Mouse (Mus musculus): Measurements from ENCODE around the gene Lgr6. TPM values are rescaled to one million over a fixed set of nuclear protein-coding genes. Genes with fewer than 3 reads are reported as not detected.

The Lgr6 gene
- polyA plus RNA-seq (2017; shearing (Covaris generic)) = 0.14 TPM

GRCm38 (mm10) chr1:135105124-135105523 lies at the start of gene Lgr6:
Gene Lgr6, minus strand, starts transcription at chr1:135105276.

DNA sequence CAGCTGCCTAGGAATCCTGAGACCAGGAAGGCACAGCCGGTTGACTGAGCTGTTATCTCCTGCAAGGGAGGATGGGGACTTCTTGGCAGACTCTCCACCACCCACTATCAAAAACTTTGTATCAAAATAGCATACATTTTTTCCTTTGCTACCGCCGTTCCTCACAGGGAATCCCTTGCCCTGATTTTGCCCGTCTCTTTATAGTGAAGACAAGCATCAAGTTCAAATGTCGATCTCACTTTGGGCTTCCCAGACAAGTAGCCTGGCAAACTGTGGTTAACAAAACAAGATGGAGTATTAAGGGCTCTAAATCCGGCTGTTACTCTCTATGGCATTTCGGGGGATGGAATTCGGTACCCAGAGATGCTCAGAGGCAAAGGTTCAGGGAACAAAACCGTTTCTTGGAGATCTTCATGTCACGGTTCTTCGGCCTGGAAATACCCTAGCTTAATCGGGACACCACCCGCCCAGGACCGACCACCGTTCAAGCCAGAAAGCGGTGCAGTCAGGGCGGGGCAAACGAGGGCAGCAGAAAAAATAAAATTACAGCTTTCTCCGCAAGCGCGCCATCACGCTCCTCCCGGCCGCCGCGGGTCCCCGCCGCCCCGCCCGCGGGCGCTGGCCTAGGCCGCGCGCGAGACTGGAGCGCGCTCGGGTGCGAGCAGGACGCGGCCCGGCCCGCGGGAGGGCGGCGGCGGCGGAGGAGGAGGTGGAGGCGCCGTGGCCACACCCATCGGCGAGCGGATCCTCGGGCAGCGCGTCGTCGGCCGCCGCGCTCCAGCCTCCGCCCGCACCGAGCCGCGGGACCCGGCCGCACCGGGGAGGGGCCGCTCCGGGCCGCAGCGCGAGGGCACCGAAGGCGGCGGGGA lies 41.2 kb upstream of the Lgr6 start, which contains the start of gene Arl8a:
Gene Arl8a (plus strand): TSS at position 748 of the 869 bp plus-strand sequence.

GRCm38 (mm10) chr1:135132473-135132872 lies 27.4 kb upstream of the Lgr6 start, which contains the start of gene Ptpn7:
Gene Ptpn7, plus strand, starts transcription at chr1:135132700.

DNA sequence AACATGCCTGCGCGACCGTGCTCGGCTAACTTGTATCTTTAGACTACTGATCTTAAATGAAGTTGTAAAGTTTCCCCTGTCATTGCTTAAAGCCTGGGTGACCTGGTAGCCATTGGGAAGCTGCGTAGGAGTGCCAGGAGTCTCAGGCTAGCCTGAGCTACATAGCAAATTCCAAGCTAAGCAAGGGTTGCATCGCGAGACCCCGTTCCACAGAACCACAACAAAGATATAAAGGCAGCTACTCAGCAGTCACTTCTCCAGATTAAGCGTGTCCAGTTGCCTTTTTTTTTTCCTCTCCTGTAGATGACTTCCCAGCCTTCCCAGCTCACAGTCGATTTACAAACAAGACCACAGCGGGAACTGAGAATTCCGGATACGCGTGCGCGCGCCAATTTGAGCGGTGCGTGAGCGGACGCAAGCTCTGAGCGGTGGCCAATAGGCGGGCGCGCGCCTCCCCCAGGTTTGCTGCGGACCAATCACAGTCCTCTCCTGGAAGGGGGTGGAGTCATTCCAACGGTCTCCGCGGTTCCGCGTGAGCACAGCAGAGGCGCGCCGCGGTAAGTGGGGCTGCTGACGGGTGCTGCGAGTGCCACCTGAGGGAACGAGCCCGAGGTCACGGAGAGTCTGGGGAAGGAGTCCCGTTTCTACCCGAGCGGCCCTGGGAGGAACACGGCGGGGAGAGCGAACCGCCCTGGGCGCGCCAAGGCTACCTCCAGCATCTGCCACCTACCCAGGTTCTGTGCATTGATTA lies 142.8 kb downstream of the Lgr6 start, which contains the start of gene Ube2t:
Gene Ube2t (plus strand): TSS at position 513 of the 751 bp plus-strand sequence.

DNA sequence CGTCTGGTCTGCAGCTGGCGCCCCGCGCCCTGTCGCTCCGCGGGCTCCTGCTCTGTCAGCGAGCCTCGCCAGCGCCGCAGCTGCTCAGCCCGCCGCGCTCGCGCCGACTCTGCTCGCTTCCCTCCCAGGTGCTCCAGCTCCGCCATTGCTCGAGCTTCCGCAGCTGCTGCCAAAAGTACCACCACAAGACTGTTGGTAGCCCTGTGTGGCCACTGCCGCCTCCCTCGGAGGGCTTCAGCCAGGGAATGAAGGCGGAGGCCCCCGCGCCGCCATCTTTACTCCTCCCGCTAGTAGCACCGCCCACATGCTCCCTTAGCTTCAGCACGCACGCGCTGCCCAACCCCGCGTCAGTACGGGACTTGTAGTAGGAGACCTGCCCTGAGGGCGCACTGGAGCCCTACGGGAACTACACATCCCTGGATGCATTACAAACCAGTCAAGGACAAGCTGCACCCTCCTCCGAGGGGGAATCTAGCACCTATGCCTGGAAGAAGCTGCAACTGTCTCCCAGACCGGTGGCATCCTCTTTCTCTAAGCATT lies 149.4 kb downstream of the Lgr6 start, which contains the start of gene Ppp1r12b:
Gene Ppp1r12b (minus strand): TSS at position 306 of the 540 bp plus-strand sequence.

Other genes with a start within 250 kb of the Lgr6 start
- gene Ppp1r12b, start 149.3 kb downstream of the Lgr6 start, polyA plus RNA-seq (2017; shearing (Covaris generic)) = 16.3 TPM
- 4.9 TPM for gene Ube2t, start 142.7 kb downstream of the Lgr6 start, polyA plus RNA-seq (2017; shearing (Covaris generic))
- 56.2 TPM for gene Ptpn7, start 27.4 kb upstream of the Lgr6 start, polyA plus RNA-seq (2017; shearing (Covaris generic))
- 51.7 TPM for gene Arl8a, start 41.5 kb upstream of the Lgr6 start, polyA plus RNA-seq (2017; shearing (Covaris generic))
- not detected for gene Gpr37l1, start 62.4 kb upstream of the Lgr6 start, polyA plus RNA-seq (2017; shearing (Covaris generic))
- not detected for gene Elf3, start 153.3 kb upstream of the Lgr6 start, polyA plus RNA-seq (2017; shearing (Covaris generic))
- 10.3 TPM for gene Rnpep, start 178.8 kb upstream of the Lgr6 start, polyA plus RNA-seq (2017; shearing (Covaris generic))
- gene Timm17a, start 208.5 kb upstream of the Lgr6 start, polyA plus RNA-seq (2017; shearing (Covaris generic)) = 123 TPM
- not detected for gene Lmod1, start 219.5 kb upstream of the Lgr6 start, polyA plus RNA-seq (2017; shearing (Covaris generic))